In genomic region chr3:52105156-52105555, GRCm38 (mm10) we compare ENCODE assay signal across 8 mouse cellular contexts. TPM values are rescaled to one million over a fixed set of nuclear protein-coding genes. Genes with fewer than 3 reads are reported as not detected.
A peak's percentile ranks its signal among the peaks of the same experiment; 100 is the strongest.
DNase-seq lines count a peak whose midpoint lies in the region; ATAC-seq and TF ChIP-seq lines count a peak whose summit lies in the region.

No protein-coding gene starts in this region.

- peak overlapping the region; percentile 78; the same call in 1 of the 2 replicates for H3K4me3 ChIP-seq in kidney, adult 2 months (ENCODE audit: insufficient read depth, low read depth, low read length)
- no peak overlapping the region for H3K4me3 ChIP-seq in CH12.LX (replicated peaks in 1 of 3; ENCODE audit: low read depth in 2 of 3, low read length in 2 of 3, poor library complexity in 1 of 3)
- peak overlapping the region; percentile 93 for H3K4me3 ChIP-seq in embryonic facial prominence, embryonic 10.5 days
- peak overlapping the region; percentile 79 for H3K4me3 ChIP-seq in intestine, embryonic 14.5 days (ENCODE audit: low read depth, low read length)
- H3K4me3 ChIP-seq in midbrain, embryonic 12.5 days: peak overlapping the region; percentile 89

- H3K36me3 ChIP-seq in kidney, adult 2 months (ENCODE audit: control insufficient read depth, insufficient read depth, low read length): no peaks in the 10 kb centered on the region
- H3K36me3 ChIP-seq in CH12.LX (replicated peaks in 1 of 2; ENCODE audit: control insufficient read depth in 1 of 2, insufficient read depth in 1 of 2, low read length in 1 of 2): no peaks in the 10 kb centered on the region
- H3K36me3 ChIP-seq in embryonic facial prominence, embryonic 10.5 days (replicated peaks): no peaks in the 10 kb centered on the region
- H3K36me3 ChIP-seq in intestine, embryonic 14.5 days (ENCODE audit: control insufficient read depth, insufficient read depth, low read length): no peaks in the 10 kb centered on the region
- no peaks in the 10 kb centered on the region for H3K36me3 ChIP-seq in midbrain, embryonic 12.5 days

- H3K79me2 ChIP-seq in CH12.LX (replicated peaks; ENCODE audit: control insufficient read depth, extremely low read depth, insufficient read depth, poor library complexity, severe bottlenecking): no peaks in the 10 kb centered on the region

- DNase-seq in kidney, adult 2 months: no peak
- DNase-seq in kidney, postnatal 10 days: no peak
- DNase-seq in CH12.LX (ENCODE audit: extremely low read depth): no peak
- DNase-seq in embryonic facial prominence, embryonic 10.5 days (ENCODE audit: low spot score): no peak
- no peak for DNase-seq in intestine, embryonic 14.5 days (ENCODE audit: low spot score)
- DNase-seq in frontal cortex, postnatal 10 days (ENCODE audit: low spot score in 2 of 2): no peak
- DNase-seq in urinary bladder, postnatal 4 days (ENCODE audit: low spot score in 2 of 2): no peak

- no peak for TF ChIP-seq POLR2A in kidney, adult 2 months (IDR thresholded peaks at IDR 0.05; ENCODE audit: low read depth, low read length)
- 0 out of 2 replicates have a peak, but pooled peaks have one; percentile 2 for TF ChIP-seq POLR2A in CH12.LX (IDR thresholded peaks at IDR 0.05; ENCODE audit: low read depth, low read length)

- no peak for TF ChIP-seq CTCF in kidney, adult 2 months (conservative IDR thresholded peaks at IDR 0.05; ENCODE audit: insufficient read depth, insufficient read length, low read depth, low read length)
- TF ChIP-seq CTCF in CH12.LX (conservative IDR thresholded peaks at IDR 0.05 in 1 of 2, IDR thresholded peaks at IDR 0.05 in 1 of 2; ENCODE audit: low read depth in 2 of 2, low read length in 2 of 2): no peak

- H3K27ac ChIP-seq in kidney, adult 2 months (ENCODE audit: insufficient read depth, low read depth, low read length): no peak overlapping the region
- no peak overlapping the region for H3K27ac ChIP-seq in CH12.LX (ENCODE audit: insufficient read depth, low read depth)
- peak overlapping the region; percentile 97 for H3K27ac ChIP-seq in embryonic facial prominence, embryonic 10.5 days (replicated peaks)
- peak overlapping the region; percentile 99 for H3K27ac ChIP-seq in intestine, embryonic 14.5 days (ENCODE audit: low read depth)
- peak overlapping the region; percentile 99 for H3K27ac ChIP-seq in midbrain, embryonic 12.5 days (replicated peaks)

- no peaks in the 10 kb centered on the region for H3K4me1 ChIP-seq in kidney, adult 2 months (ENCODE audit: control insufficient read depth, insufficient read depth, low read length)
- peaks cover 6 to 25% of the 10 kb centered on the region in 2 experiments for H3K4me1 ChIP-seq in CH12.LX (ENCODE audit: control insufficient read depth in 1 of 2, insufficient read depth in 2 of 2)
- H3K4me1 ChIP-seq in embryonic facial prominence, embryonic 10.5 days: peaks cover 25% of the 10 kb centered on the region
- H3K4me1 ChIP-seq in intestine, embryonic 14.5 days (replicated peaks; ENCODE audit: control insufficient read depth, insufficient read depth, low read length): peaks cover 3% of the 10 kb centered on the region; the same call in 1 of the 2 replicates
- H3K4me1 ChIP-seq in midbrain, embryonic 12.5 days: peaks cover 18% of the 10 kb centered on the region

- no peak overlapping the region for H3K9ac ChIP-seq in CH12.LX (ENCODE audit: insufficient read depth, low read depth)
- H3K9ac ChIP-seq in intestine, embryonic 14.5 days (ENCODE audit: low read length): peak overlapping the region; percentile 88
- peak overlapping the region; percentile 98 for H3K9ac ChIP-seq in midbrain, embryonic 12.5 days (replicated peaks)

- no peak for TF ChIP-seq RAD21 in CH12.LX (IDR thresholded peaks at IDR 0.05; ENCODE audit: low read depth, low read length)

- peaks cover 3% of the 10 kb centered on the region for H3K9me3 ChIP-seq in CH12.LX (replicated peaks; ENCODE audit: low read length)
- no peaks in the 10 kb centered on the region for H3K9me3 ChIP-seq in embryonic facial prominence, embryonic 10.5 days
- H3K9me3 ChIP-seq in intestine, embryonic 14.5 days (ENCODE audit: control insufficient read depth, low read length): no peaks in the 10 kb centered on the region
- H3K9me3 ChIP-seq in midbrain, embryonic 12.5 days: no peaks in the 10 kb centered on the region

- WGBS in kidney, adult 2 months: 3% methylated on average over 20 of the region's 20 CpGs
- under 1% methylated on average over 20 of the region's 20 CpGs for WGBS in embryonic facial prominence, embryonic 10.5 days
- 2% methylated on average over 17 of the region's 20 CpGs for WGBS in intestine, embryonic 14.5 days
- 1% methylated on average over 13 of the region's 20 CpGs for WGBS in midbrain, embryonic 12.5 days

- ATAC-seq in intestine, embryonic 14.5 days (replicated peaks; ENCODE audit: low FRiP score, low TSS enrichment, low read depth): no peak
- ATAC-seq in midbrain, embryonic 12.5 days (ENCODE audit: low FRiP score, low read depth): no peak

- TF ChIP-seq EP300 in CH12.LX (IDR thresholded peaks at IDR 0.05; ENCODE audit: low read length): no peak

- H3K4me2 ChIP-seq in CH12.LX (ENCODE audit: insufficient read depth, low read depth, poor library complexity, severe bottlenecking): peak overlapping the region; percentile 52
- peak overlapping the region; percentile 79 for H3K4me2 ChIP-seq in intestine, embryonic 14.5 days (ENCODE audit: low read length)
- peak overlapping the region; percentile 84 for H3K4me2 ChIP-seq in midbrain, embryonic 12.5 days (replicated peaks)

- dilution Hi-C loops in CH12.LX (cut with MboI; ENCODE audit: extremely low pct_ligation_motif_present, extremely low pct_unique_long_range_greater_than_20kb, low sequenced_read_pairs): no loop called here

- no peaks in the 10 kb centered on the region for H3K27me3 ChIP-seq in kidney, adult 2 months (replicated peaks; ENCODE audit: control insufficient read depth, insufficient read depth, low read length)
- H3K27me3 ChIP-seq in CH12.LX (replicated peaks): peaks cover 9% of the 10 kb centered on the region
- no peaks in the 10 kb centered on the region for H3K27me3 ChIP-seq in embryonic facial prominence, embryonic 10.5 days (replicated peaks; ENCODE audit: low read depth, poor library complexity, severe bottlenecking)
- H3K27me3 ChIP-seq in intestine, embryonic 14.5 days (replicated peaks; ENCODE audit: control insufficient read depth, insufficient read depth, low read length): no peaks in the 10 kb centered on the region
- no peaks in the 10 kb centered on the region for H3K27me3 ChIP-seq in midbrain, embryonic 12.5 days

- in situ Hi-C loops in CH12.LX (cut with MboI; ENCODE audit: low pct_ligation_motif_present, low pct_unique_long_range_greater_than_20kb, low sequenced_read_pairs): no loop called here

TF ChIP-seq in CH12.LX, 34 proteins besides CTCF, POLR2A, EP300 and RAD21:
- no peak for TF ChIP-seq ETS1 (conservative IDR thresholded peaks at IDR 0.05; ENCODE audit: low read depth, low read length)
- TF ChIP-seq NRF1 (IDR thresholded peaks at IDR 0.05; ENCODE audit: low read depth, low read length): peak; percentile 32; the same call in 1 of the 2 replicates

RNA-seq across cellular contexts. Expression of gene Maml3, which starts 0.3 kb away (rescaled TPM):
- 3.6 and 3.7 TPM in 2 replicates for polyA plus RNA-seq in kidney, adult 2 months (2012; rRNA removed)
- 0.88 and 0.98 TPM in 2 replicates for total RNA-seq in CH12.LX (2012; rRNA removed)
- 0.78 and 0.81 TPM in 2 replicates for total RNA-seq in CH12.LX (2014; rRNA removed)
- polyA plus RNA-seq in CH12.LX (2012; ENCODE audit: insufficient read length, low read depth): 1.4 and 1.8 TPM in 2 replicates
- polyA plus RNA-seq in embryonic facial prominence, embryonic 10.5 days (2016; fragmentation: Nextera tagmentation; extraction: Ambion mirVana): 5.5 and 6.0 TPM in 2 replicates
- polyA plus RNA-seq in intestine, embryonic 14.5 days (2014; fragmentation: Nextera tagmentation; extraction: Ambion mirVana): 6.5 and 7.9 TPM in 2 replicates
- 8.2 and 9.3 TPM in 2 replicates for polyA plus RNA-seq in midbrain, embryonic 12.5 days (2016; fragmentation: Nextera tagmentation; extraction: Ambion mirVana)

Comparison
In these comparisons a context has a peak if more than half of its experiments do, and no peak if none do; other contexts are left out.
1. H3K27ac ChIP-seq: peak in embryonic facial prominence, embryonic 10.5 days (single experiment), intestine, embryonic 14.5 days (single experiment) and midbrain, embryonic 12.5 days (single experiment); none in kidney, adult 2 months (single experiment) and CH12.LX (single experiment).
2. H3K4me3 ChIP-seq: peak in kidney, adult 2 months (single experiment), embryonic facial prominence, embryonic 10.5 days (single experiment), intestine, embryonic 14.5 days (single experiment) and midbrain, embryonic 12.5 days (single experiment); none in CH12.LX (0 of 3).
3. Peak in every context shown above with its lines, with median percentiles within 50 percentile points of each other: H3K4me2 ChIP-seq.